Mouse (Mus musculus): Measurements from ENCODE around the gene Atp2c2.

The Atp2c2 gene

GRCm38 (mm10) chr8:119699549-119700134 lies at the start of gene Atp2c2:
Atp2c2 (plus strand) TSS chr8:119700009.
- no peak for DNase-seq (ENCODE audit: low spot score)

GRCm38 (mm10) chr8:119651324-119651723 lies 48.5 kb upstream of the Atp2c2 start:
- no peak for DNase-seq (ENCODE audit: low spot score)

- DNase-seq (ENCODE audit: low spot score): no peak
These were observed 42.9 kb upstream of the Atp2c2 start for GRCm38 (mm10) chr8:119656709-119657464.

GRCm38 (mm10) chr8:119661081-119661480 lies 38.7 kb upstream of the Atp2c2 start:
- no peak for DNase-seq (ENCODE audit: low spot score)

GRCm38 (mm10) chr8:119661892-119662291 lies 37.9 kb upstream of the Atp2c2 start:
- no peak for DNase-seq (ENCODE audit: low spot score)

- no peak for DNase-seq (ENCODE audit: low spot score)
These were observed 36.4 kb upstream of the Atp2c2 start for GRCm38 (mm10) chr8:119663440-119663839.

GRCm38 (mm10) chr8:119665270-119665669 lies 34.5 kb upstream of the Atp2c2 start:
- DNase-seq (ENCODE audit: low spot score): no peak

GRCm38 (mm10) chr8:119666219-119666951 lies 33.4 kb upstream of the Atp2c2 start, which contains the start of gene Wfdc1:
Wfdc1 (plus strand) TSS chr8:119666365.
- DNase-seq (ENCODE audit: low spot score): no peak

GRCm38 (mm10) chr8:119668447-119668846 lies 31.4 kb upstream of the Atp2c2 start:
- DNase-seq (ENCODE audit: low spot score): no peak

GRCm38 (mm10) chr8:119669284-119669683 lies 30.5 kb upstream of the Atp2c2 start:
- no peak for DNase-seq (ENCODE audit: low spot score)

GRCm38 (mm10) chr8:119670419-119671091 lies 29.3 kb upstream of the Atp2c2 start:
- DNase-seq (ENCODE audit: low spot score): no peak

- DNase-seq (ENCODE audit: low spot score): no peak
These were observed 25.7 kb upstream of the Atp2c2 start for GRCm38 (mm10) chr8:119673976-119674555.

GRCm38 (mm10) chr8:119675457-119675856 lies 24.4 kb upstream of the Atp2c2 start:
- no peak for DNase-seq (ENCODE audit: low spot score)

- DNase-seq (ENCODE audit: low spot score): peak; percentile 96
These were observed 23.4 kb upstream of the Atp2c2 start for GRCm38 (mm10) chr8:119676389-119676788.

GRCm38 (mm10) chr8:119678138-119678843 lies 21.5 kb upstream of the Atp2c2 start:
- no peak for DNase-seq (ENCODE audit: low spot score)

GRCm38 (mm10) chr8:119679184-119679583 lies 20.6 kb upstream of the Atp2c2 start:
- no peak for DNase-seq (ENCODE audit: low spot score)

- DNase-seq (ENCODE audit: low spot score): no peak
These were observed 9.2 kb upstream of the Atp2c2 start for GRCm38 (mm10) chr8:119690602-119691001.

GRCm38 (mm10) chr8:119691989-119692388 lies 7.8 kb upstream of the Atp2c2 start:
- DNase-seq (ENCODE audit: low spot score): no peak

GRCm38 (mm10) chr8:119694696-119695095 lies 5.1 kb upstream of the Atp2c2 start:
- DNase-seq (ENCODE audit: low spot score): no peak

- DNase-seq (ENCODE audit: low spot score): no peak
These were observed 2.6 kb upstream of the Atp2c2 start for GRCm38 (mm10) chr8:119697163-119697562.

GRCm38 (mm10) chr8:119698960-119699359 lies 849 bp upstream of the Atp2c2 start:
- no peak for DNase-seq (ENCODE audit: low spot score)

All from layer of hippocampus, adult 9-10 months (tissue).